Mouse (Mus musculus) small intestine, adult 2 months (tissue): ENCODE measurements around the gene Xbp1.

Source experiments
- CTCF ChIP-seq: fragments of 200-500 bp; IDR thresholded peaks from 2 replicates; pipeline ENCODE4 v1.5.1; 2012; ENCODE audit warnings: low read depth, mild to moderate bottlenecking, control low read depth, inconsistent platforms, low read length, moderate library complexity, mixed read lengths; ENCODE audit not compliant: insufficient replicate concordance, insufficient read length; ENCODE audit errors: extremely low read depth
- POLR2A ChIP-seq: fragments of 200-500 bp; IDR thresholded peaks from 2 replicates; pipeline ENCODE4 v1.6.1; 2012; ENCODE audit warnings: low read depth, mild to moderate bottlenecking, control low read depth, inconsistent platforms, low read length, moderate library complexity

DNA sequence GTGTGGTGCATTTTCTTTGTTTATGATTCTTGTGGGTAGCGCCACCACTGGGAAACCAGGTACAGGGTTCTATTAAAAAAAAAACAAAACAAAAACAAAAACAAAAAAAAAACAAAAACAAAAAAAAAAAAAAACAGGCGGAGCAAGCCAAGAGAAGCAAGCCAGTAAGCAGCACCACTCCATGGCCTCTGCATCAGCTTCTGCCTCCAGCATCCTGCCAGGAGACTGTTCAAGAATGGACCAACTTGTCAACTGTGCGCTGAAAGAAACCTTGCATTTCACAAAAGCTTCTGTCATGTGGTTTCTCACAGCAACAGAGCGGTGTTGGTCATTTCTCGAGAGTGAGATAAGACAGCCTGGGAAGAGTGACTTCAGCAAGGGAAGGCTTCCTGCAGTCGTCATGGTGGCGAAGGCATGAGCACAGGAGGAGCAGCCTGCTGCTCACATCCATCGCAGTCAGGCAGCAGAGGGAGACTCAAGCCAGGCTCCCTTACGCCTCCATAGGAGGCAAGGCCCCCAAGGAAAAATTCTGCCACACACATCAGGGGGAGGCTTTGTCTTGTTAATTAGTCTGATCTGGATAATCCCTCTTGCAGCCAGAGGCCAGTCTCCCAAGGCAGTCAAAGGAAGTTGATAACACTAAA lies 42.3 kb downstream of the Xbp1 start:
- TF ChIP-seq POLR2A: no peak
- TF ChIP-seq CTCF: no peak
